Mouse (Mus musculus) gastrocnemius, postnatal 14 days (tissue): ENCODE data around the gene Gnai1. TPM values are rescaled to one million over a fixed set of nuclear protein-coding genes. Genes with fewer than 3 reads are reported as not detected.
"Not testable (repeated sequence)": the region's sequence is repeated elsewhere in the genome, so short reads cannot be mapped to it uniquely, and the experiment has no call there.

ENCODE experiments used
- DNase-seq: peaks from one replicate; pipeline ENCODE4 v3.0.0; 2021; ENCODE audit warnings: mixed read lengths
- intact Hi-C: fragments of 180-260 bp; cut with DNase I; formaldehyde crosslinking; loops from one replicate; pipeline ENCODE4 v1.15.1; 2025; ENCODE audit warnings: low total_unique reads
- long read RNA-seq, 2 experiments: library from polyadenylated mRNA; stranded (forward); transcript quantifications; one replicate each; pipeline ENCODE4 v2.0.0; 2021
- total RNA-seq, 2 experiments: library from RNA; stranded (reverse); gene quantifications; 2 replicates each; pipeline ENCODE4 v1.2.3; 2021

The Gnai1 gene
- 1 to 10 TPM; 6.5 to 7.8 TPM for total RNA-seq
- long read RNA-seq, experiment 1, transcript Gnai1-201 (8 exons, 3,135 nt), result major isoform, 11 of 14 reads
- long read RNA-seq, experiment 1, partial matches to known transcripts, result 2 of 14 reads
- long read RNA-seq, experiment 1, other reads (novel, unspliced or antisense), result 1 of 14 reads
- long read RNA-seq, experiment 2, transcript Gnai1-201 (8 exons, 3,135 nt), result major isoform, 8 of 11 reads
- long read RNA-seq, experiment 2, partial matches to known transcripts, result 1 of 11 reads
- long read RNA-seq, experiment 2, other reads (novel, unspliced or antisense), result 2 of 11 reads

DNA sequence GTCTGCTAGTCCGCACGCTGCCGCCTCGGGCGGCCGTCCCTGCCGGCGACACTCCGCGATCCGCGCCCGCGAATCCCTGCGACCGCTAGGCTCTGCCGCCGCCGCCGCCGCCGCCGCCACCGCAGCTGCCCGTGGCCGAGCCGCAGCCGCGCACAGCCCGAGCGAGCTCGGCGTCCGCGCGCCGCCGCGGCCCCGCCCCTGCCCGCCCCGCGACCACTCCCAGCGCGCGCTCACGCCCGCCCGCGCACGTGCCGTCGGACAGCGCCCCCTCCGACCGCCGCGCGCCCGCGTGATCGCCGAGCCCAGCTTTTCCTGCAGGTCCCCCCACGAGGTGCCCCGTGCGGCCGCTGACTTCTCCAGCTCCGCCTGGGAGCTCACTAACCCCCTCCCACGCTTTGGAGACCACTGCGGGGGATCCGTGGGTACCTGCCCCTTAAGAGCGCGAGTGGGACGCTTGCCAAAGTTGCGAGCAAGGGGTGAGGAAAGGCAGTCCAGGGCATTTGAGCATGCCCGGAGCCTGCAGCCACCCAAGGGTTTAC, at the start of gene Gnai1:
Gnai1 (minus strand) TSS at position 75 of the 539 bp plus-strand sequence.
- intact Hi-C loops, result no loop called here
- peak; percentile 68 for DNase-seq

DNA sequence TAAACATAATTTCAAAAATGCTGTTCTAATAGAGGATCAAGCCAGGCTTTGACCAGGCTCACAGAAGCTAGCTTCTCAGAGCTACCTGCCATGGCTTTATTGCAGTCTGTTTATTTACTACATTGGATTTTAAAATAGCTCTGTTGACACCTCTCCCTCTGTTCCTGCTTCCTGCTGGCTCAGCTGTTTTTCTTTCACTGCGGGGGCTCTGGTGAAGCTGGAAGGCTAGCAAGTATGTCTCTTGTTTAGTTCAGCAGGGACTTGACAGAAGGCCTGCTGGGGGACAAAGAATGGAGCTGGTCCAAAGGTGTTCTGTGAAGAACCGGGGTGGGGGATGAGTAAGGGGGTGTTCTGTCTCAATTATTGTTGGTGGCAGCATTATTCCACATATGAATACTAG, 7.7 kb upstream of the Gnai1 start:
- intact Hi-C loops, result no loop called here
- DNase-seq, result no peak

DNA sequence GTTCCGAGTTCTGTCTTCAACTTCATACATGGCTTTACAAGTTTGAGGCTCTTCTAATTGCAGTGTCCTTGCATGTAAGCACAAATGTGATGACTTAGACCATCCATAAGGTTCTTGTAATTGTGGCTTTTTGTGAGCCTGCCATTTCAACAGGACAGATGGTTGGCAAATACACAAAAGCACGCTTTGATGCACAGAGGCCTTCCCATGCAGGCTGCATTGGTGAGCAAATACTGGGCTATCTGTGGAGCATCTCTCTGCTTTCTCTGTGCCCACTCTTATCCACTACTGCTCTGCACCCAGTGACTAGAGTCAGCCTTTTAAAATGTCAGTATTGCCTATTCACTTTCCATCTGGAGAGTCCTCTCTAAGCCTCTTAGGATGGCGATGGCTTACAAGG, 5.3 kb upstream of the Gnai1 start:
- intact Hi-C loops, result no loop called here
- no peak for DNase-seq

DNA sequence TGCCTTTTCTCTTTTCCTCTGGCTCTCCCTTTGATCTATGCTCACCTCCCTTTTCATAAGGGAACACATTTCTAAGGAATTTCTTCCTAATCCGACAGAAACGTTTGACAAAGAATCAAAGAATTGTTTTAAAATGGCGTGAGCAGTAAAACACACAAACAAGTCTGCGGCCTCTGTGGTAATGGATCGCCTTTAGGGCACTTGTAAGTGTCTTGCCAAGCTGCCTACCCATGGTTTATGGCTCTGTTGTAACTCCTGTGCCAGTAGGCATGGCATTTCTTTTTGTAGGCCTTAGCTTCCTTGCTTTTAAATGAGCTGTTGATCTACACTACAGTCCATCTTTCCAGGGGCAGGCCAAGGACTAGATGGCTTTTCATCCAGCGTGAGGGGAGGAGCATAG, 801 bp upstream of the Gnai1 start:
- intact Hi-C loops, result no loop called here
- no peak for DNase-seq

DNA sequence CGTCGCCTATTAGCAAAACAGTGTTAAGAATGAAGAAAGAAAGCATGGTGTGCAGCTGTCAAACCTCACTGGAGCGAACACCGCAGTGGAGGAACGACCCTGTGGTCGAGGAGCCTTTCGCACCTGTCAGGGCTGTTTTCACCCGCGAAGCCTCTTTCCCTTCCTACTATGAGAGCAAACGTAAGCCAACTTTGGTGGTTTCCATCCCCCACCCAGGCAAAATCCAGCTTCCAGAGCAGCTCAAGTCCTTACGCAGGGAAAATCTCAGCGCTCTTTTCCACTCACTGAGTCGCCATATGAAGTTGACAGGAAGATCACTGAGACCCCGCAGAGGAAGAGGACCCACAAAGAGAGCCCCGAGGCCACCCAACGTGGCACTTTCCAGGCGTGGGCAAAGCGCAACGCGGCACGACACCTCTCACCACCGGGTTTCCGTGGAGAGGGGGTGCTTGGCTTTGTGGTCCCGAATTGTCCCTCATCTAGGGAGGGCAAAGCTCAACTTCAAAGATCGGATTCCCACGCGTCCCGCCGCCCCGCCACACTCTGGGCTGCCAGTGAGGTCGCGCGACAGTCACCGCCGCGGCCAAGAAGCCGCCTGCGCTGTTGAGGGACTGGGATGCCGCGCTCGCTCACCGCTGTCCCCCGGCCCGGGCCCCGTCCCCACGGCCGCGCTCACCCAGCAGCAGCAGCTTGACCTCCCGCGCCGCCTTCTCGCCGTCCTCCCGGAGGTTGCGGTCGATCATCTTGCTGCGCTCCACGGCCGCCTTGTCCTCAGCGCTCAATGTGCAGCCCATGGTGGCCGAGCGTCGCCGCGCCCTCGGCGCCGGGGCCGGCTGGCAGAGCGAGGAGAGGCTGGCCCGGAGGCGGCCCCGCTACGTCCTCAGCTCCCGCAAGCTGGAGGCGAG, 527 bp downstream of the Gnai1 start:
- intact Hi-C loops, result no loop called here
- DNase-seq, result peak; percentile 33

DNA sequence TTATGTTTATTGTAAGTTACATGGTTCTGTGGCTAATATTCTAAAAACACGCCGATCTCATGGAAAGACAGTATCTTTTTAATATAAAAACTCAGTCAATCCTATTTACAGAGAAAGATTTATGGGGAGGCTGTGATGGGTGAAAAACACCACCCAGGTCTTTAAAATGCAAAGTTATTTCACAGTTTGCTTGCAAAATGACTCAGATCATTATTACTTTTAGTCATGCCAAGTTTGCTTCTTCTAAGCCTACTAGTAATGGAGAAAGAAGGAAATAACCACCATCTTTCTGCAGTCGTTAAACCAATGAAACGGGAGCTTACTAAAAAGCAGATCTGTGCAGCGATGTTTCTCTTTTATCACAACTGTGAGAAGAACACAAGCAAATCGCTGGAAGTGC, 1.4 kb downstream of the Gnai1 start:
- DNase-seq, result no peak
- intact Hi-C loops, result no loop called here

DNA sequence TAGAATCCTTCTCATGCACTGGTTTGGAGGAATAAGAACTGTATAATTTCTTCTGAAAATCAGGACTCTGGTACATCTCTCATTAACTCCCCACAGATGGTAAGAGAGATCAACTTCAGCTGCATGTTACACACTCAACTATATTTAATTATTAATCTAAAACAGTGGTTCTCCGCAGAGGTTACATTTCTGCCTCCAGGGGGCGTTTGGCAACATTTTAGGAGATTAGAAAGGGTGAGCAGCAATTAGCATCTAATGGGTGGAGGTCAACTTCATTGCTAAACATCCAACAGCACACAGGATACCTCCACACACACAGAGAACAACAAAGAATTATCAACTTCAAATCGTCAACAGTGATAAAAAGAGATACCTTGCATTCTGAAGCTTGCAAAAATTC, 2.0 kb downstream of the Gnai1 start:
- DNase-seq, result no peak
- intact Hi-C loops, result no loop called here

DNA sequence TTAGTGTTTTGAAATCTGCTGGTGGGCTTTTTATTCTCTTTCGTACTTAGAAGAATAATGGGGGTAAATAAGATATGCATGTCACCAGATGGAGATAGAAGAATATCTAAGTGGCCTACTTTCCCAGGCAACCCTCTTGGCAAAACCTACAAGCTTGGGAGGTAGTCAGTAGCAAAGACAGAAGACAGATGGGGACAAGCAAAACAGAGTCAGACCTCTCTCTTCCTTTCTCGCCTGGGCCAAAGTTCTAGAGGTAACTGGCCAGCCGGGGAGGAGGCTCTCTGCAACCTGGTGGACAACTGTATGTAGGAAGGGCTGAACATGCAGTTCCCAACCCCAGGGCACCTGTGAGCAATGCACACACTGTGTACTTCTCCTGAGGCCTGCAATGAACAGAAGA, 12.9 kb downstream of the Gnai1 start:
- intact Hi-C loops, result no loop called here
- DNase-seq, result no peak

DNA sequence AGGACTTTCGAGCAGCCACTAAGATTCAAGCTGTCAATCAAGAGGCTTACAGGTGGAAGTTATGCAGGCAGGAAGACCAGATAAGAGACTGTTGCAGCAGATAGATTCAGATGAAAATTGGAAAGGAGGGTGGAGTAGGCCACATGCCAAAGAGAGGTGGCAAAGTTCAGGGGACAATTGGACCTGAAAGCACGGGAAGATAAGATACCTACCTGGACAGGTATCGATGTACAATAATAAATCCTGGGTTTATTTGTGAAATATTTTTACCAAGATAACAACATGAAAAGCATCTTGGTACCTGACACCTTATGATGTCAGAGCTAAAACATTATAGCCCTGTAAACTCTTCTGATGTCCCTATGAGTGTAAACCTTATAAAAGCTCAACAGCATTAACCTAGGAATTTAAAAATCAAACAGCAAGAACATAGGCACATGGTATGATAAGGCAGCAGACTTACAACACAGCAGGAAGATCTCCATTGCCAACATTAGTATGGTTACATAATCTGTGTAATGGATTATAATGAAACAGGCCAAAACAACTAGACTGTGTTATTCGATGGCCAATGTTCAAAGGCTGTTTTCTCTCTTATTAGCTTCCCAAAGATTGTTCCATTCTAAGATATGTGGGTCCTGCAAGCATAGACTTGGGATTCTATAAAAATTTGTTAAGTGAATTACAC, 16.6 kb downstream of the Gnai1 start:
- no peak for DNase-seq
- intact Hi-C loops, result no loop called here

DNA sequence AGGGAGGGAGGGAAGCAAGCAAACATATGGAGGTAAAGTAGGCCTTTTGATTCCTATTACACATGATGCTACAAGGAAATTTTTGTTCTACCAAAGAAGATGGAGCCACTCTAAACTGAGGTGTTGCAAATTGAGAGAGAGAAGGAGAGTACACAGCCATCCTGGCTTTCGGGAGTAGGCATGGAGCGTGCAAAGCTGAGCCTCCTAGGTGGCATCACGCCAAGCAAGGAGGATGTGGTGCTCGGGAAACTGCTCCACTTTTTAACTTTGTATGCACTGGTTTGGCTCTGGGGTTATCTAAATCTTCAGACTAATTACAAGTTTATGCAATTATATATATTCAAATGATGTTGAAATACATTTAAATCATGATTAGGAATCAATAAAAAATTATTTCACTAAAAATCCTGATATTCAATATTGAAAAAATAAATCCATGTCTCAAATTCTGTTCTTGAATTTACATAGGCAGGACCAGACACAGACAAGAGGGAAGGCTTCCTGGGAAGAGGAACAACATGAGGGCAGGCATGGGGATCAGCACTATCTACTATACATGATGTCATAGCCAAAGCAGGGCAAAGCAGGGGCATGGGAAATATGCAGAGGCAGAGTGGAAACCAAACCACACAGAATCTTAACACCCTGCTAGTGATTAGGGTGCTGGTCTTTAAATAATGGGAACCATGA, 17.2 kb downstream of the Gnai1 start:
- intact Hi-C loops, result no loop called here
- no peak for DNase-seq

DNA sequence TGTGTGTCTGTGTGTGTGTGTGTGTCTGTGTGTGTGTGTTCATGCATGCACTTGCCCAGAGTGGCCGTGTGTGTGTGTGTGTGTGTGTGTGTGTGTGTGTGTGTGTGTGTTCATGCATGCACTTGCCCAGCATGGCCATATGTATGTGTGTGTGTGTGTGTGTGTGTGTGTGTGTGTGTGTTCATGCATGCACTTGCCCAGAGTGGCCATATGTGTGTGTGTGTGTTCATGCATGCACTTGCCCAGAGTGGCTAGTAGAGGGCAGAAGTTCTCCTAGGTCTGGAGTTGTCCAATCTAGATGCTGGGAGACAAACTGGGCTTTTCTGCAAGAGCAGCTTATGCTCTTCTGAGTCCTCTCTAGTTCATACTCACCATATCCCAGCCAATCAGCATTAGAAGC, 18.3 kb downstream of the Gnai1 start:
- intact Hi-C loops, DNase-seq: not testable (repeated sequence)

DNA sequence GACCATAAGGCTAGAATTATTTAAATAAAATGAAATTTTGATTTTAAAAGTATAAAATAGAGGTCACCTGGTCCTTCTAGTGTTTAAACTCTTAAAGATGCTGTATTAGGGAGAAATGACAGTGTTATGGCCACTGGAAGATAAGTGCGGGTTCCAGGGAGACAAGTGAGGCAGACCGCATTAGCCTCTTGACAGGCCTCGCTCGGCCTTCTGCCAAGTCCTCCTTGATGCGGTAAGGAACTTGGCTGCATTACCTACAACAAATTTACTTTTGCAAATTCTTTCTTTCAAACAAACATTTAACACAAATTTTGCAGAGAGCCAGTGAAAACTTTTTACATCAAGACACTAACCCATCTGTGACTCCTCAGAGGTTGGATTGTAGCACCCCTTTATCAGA, 27.9 kb downstream of the Gnai1 start:
- intact Hi-C loops, result no loop called here
- no peak for DNase-seq

DNA sequence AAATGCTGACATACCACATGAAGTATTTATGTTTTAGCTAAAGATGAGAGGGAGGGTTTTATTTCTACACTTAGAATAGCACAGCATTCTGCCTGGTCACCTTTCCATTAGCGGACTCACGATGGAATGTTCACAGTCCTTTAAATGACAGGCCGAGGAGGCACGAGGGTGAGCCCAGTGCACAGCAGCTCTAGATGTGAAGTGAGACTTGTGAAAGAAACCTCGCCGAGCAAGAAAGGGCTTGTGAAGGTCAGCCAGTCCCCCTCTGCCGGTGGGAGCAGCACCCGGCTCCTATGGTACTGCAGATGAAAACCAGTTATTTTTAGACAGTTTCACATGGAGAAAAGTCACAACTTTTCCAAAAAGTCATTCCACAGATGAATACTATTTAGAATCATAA, 29.4 kb downstream of the Gnai1 start:
- no peak for DNase-seq
- intact Hi-C loops, result no loop called here

DNA sequence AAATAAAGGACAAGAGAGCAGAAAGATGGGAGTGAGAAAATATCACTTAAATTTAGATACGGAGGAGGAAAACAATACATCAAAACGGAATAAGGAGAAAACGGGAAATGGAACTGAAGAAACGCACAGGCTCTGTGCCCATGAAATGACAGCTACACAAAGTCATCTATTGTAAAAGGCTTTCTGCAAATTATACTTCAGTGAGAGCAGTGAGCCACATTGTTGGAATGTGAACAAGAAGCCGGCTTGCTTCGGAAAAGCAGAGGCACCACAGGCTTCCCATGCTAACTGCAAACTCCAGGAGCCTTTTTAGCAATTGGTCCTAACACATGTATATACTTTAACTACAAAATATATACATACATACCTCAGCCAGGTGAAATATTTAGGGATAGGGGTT, 34.0 kb downstream of the Gnai1 start:
- DNase-seq, result no peak
- intact Hi-C loops, result no loop called here

DNA sequence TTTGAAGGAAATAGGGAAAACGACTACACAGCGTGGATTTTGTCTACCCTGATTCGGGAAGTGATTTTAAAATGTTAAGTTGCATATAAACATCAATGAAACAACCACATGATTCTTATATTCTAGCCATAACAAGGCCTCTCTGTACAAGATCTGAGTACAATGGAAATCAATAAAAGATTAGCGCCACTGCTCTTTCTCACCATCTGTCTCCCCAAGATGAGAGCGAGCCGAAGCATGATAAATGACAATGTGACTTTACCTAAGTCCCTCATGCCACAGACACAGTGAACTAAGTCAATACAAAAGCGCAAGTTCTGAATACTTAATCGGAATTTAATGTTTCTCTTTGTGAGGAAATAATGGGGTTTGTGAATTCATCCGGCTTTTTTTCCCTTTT, 36.6 kb downstream of the Gnai1 start:
- intact Hi-C loops, result no loop called here
- DNase-seq, result no peak

DNA sequence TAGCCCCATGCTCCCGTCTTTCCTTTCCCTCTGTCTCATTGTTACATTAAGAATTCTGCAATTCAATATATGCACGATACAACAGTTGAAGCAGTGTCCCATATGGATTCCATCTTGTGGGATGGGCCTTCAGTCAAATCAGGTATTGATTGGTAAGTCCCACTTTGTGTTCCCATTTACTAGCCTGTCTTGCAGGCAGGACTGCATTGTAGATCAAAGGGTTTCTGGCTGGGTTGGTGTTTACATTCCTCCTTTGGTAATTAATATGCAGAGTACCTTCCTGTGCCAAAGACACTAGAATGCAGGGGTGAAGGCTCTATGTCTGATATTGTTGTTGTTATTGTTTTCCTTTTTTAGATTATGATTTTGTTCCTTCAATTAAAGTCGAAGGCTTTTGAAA, 38.5 kb downstream of the Gnai1 start:
- intact Hi-C loops, result no loop called here
- no peak for DNase-seq

DNA sequence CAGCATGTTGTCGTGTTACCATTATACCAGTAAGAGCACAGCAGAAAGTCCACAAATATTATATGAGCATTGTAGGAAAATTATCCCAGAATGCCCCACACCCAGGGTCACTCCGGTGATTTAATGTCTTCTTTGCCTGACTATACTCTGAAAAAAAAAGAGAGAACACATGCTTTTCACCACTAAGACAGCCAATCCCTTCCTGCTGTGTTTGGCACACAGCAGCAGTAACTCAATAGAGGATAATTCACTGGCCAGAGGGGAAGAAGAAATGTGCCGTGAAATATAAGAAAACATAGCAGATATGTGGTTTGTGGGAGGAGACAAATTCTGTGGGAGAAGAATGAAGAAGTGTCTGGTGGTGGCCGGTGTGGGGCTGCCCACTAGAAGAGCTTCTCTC, 41.3 kb downstream of the Gnai1 start:
- DNase-seq, result no peak
- intact Hi-C loops, result no loop called here

DNA sequence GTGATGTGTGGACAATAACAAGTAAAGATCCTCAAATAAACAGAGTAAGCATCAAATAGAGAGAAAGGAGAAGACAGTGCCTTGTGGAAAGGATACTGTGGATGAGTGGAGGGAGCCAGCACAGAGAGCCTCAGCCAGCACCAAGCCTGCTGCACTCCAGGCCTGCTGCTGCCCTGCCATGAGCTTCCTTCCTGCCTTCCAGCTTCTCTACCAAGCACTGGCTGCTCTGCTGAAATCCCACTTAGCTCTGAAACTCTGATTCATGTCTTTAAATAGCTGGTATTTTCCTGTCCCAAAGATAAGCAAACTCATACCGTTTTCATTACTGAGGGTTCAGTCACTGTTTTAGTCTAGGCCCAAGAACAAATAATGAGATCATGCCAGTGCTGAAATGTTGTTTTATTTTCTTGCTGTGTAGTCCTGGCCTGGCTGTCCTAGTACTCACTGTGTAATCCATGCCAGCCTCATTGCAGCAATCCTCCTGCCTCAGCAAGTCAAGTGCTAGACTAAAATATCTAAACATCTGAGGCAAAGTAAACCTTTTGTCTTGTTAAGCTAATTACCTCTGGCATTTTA, 52.8 kb downstream of the Gnai1 start:
- DNase-seq, result no peak
- intact Hi-C loops, result no loop called here

DNA sequence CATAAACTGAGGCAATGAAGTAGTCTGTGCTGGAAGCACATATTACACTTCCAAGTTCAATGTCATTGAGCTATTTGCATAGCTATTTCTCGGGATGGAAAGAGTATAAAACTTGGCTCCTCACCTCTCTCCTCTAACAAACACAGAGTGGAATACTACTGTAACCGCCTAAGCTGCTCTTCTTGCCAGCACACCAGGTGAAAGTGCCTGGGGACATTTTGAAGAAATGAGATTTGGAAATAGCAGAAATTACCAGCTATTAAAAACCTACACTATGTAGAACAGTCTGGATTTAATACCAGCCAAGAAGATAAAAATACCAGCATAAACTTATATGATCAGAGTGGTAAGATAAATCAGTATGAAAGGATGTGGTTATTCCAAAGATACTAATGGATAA, 63.6 kb downstream of the Gnai1 start:
- DNase-seq, result no peak
- intact Hi-C loops, result no loop called here
